Mouse (Mus musculus): ENCODE results near the gene Mat1a.

The Mat1a gene

DNA sequence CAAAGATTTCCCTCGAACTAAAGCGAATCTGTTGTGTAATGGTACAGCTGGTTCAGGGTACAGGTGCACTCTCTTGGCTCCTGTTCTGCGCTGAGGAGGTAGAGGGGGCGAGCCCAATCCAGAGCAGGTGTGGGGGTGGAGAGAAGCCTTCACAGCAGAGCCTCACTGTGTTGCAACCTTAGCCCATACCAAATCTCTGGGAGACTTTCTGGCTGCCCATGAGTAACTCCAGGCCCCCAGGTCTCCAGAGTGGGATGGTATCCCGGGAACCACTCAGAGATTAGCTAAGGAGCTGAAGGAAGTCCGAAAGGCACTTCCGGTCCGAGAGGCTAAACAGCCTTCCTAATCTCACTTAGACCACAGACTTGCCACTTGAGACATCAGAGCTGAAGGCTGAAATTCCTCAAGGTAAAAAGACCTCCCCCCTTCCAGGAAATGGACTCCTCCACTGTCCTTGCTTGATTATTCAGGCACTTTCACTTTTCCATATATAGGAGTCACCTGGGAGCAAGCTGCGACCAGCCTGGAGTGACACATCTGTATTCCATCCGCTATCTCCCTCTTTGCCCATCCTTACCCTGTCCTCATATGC is at the start of gene Mat1a:
TSS of gene Mat1a (plus strand) at position 183 of the 592 bp plus-strand sequence.
- peak; percentile 26 for DNase-seq

DNA sequence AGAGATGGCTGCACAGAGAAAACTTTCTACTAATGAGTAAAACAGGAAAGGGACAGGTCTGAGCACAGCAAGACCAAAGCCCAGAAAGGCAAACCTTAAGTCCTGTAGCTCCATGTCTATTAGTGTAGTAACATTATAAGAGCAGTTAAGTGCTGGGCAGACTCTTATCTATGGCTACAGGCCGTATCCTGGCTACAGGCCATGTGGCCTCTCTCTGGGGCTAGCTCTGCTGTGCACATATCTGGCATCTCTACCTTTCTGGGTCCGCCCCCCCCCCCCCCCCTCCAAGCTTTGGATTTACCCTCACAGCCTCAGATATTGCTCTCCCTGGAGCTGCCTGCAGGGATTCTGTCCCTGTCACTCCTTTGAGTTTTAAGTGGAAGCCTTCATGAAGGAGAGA is 39.7 kb upstream of the Mat1a start:
- peak; percentile 65 for DNase-seq

DNA sequence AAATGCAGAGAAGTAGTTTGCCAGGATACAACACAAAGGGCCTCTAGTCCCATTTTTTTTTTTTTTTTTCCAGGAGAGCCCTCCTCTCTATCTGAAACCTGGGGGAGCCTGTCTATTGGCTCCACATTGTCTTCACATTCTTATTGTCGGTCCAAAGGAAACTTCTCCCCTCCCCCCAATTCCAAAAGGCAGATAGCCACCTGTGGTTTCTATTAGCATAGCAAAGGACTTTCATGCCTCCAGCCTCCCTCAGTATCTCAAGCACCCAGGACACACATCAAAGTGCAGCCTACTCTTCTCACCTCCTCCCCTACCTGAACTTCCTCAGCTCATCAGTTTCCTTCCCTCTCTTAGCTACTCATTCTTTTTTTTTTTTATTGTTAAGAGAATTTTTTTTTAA is 38.4 kb upstream of the Mat1a start:
- DNase-seq: no peak

DNA sequence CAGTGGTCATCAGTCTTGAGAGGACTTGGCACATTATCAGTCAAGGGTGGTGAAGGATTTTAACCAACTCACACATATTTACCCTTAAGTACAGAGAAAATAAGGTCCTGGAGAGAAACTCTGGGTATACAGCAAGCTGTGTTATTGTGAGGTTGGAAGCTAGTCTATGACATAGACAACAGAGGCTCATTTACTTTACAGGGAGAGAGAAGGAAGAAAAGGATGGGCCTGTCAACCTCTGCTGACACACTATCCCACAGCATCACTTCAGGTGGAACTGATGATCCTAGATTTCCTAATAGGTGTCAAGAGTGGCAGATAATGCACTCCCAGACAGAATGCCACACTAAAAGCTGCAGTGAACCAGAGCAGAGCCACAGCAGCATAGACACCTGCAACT is 35.7 kb upstream of the Mat1a start, which contains the start of gene Dydc2:
TSS of gene Dydc2 (minus strand) at position 101 of the 400 bp plus-strand sequence.
- no peak for DNase-seq

DNA sequence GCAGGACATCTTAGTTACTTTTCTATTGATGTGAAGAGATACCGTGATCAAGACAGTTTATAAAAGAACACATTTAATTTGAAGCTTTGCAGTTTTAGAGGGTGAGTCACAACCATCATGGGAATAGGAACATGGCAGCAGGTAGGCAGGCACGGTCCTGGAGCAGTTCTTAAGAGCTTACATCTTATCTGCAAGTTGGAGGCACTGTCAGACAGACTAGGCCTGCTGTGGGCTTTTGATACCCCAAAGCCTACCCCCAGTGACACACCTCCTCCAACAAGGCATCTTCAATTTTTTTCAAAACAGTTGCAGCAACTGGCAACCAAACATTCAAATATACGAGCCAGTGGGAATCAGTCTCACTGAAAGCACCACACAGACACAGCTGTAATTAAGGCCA is 34.5 kb upstream of the Mat1a start:
- peak; percentile 6 for DNase-seq

DNA sequence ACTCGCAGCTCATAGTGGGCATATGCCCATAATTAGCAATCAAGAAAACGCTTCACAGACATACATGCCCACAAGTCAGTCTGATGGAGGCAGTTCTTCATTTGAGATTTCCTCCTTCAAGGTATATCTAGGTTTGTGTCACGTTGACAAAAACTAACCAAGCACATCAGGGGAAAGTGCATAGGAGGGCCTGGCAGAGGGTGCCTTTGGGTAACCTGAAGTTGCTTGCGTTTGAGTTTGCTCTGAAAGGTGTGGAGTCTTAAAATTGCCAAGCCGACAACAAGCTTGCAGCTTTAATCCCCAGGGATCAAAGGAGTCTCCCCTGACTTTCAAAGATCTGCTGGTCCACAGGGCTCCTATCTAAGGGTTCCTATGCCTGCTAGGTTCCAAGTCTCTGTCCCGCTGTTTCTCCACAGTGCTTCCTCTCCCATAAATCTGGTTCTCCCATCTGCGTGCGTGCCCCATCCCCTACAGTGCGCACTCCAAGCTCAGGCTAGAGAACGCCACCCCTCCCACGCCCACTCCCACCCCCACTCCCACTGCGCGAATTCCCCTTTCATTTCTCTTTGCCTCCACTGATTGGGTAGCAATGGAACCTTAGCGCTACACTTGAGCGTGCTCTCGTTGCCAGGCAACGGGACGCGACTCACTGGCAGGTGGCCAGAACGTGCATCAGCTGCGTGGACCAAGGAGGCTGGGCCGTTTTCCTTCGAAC is 32.4 kb upstream of the Mat1a start, which contains the start of gene Dydc1:
TSS of gene Dydc1 (plus strand) at position 683 of the 715 bp plus-strand sequence.
- peak; percentile 49 for DNase-seq

DNA sequence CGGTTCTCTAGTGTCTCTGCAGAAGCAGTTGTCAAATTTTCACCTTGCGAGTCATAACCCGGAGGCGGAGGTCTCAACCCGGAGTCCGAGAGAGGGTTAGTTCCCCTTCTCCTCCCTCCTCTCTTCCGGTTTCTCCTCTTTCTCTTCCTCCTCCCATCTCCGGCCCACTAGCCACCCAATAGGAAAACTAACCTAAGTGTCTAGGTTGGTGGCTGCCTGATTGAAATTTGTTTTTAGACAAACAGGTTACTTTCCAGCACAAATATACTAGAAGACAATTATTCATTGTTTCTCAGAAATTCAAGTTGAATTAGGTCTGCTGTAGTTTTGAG is 31.9 kb upstream of the Mat1a start:
- no peak for DNase-seq

DNA sequence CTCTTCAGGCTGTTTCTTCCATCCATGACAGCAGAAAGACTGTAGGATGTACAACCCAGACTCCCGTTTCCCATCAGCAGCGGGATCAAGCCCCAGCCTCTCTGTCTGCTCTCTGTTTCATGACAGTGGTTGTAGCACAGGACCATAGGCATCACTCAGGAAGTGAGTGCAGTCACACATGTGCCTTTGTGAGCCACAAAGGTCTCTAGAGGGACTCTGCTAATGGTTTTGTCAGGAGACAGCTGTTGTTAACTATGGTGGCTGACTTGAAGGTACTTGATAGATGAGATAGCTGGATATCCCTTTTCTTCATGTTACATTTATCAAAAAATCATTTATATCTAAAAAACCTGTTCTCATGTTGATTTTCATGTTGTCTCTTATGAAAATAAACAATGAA is 22.4 kb upstream of the Mat1a start:
- no peak for DNase-seq

DNA sequence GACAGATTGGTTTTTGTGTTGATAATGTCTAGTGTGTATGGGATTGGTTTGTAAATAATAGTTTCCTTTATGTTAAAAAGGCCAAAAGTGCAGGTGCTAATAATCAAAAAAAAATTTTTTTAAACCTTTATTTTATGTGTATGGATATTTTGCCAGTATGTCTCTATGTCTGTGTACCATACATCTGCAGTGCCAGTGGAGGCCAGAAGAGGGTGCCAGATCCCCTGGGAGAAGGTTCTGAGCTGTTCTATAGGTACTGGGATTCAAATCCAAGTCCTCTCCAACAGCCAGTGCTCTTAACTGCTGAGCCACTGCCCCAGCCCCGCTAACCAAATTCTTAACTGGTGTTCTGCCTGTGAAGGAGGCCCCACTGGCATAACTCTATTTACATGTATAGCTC is 17.3 kb upstream of the Mat1a start:
- DNase-seq: peak; percentile 37

DNA sequence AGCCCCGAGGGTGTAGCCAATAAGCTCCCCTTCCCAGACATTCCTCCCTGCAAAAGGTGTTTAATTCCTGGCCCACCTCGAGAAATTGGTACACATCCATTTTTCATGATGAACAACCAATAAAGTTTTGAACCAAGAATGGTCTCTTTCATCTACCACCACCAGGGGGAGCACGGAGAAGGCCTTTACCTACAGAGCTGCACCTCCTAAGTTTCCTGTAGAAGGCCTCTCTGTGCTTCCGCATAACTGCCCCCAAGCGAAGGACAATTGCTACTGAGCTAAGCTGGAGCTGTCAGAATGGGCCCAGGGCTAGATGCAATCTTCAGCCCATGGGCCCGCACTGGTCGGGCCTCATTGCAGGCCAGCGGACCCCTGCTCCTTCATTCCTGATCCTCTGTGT is 14.1 kb upstream of the Mat1a start:
- DNase-seq: peak; percentile 23

DNA sequence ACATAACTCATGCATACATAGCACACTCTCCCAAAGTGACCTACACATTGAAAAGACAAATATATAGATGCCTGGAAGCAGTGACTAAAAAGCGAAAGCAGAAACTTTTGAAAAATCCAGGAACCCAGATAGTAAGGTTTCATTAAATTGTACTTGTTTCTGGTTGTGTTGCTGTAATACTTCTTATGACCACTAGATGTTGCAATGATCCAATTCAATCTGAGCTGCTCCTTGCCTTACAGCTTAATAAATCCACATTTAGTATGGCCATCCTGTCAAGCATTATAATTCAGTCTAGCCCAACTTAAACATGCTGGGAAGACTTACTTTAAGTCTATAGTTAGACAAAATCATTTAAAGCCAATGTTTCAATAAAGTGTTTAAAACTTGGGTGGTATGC is 10.7 kb upstream of the Mat1a start:
- DNase-seq: no peak

DNA sequence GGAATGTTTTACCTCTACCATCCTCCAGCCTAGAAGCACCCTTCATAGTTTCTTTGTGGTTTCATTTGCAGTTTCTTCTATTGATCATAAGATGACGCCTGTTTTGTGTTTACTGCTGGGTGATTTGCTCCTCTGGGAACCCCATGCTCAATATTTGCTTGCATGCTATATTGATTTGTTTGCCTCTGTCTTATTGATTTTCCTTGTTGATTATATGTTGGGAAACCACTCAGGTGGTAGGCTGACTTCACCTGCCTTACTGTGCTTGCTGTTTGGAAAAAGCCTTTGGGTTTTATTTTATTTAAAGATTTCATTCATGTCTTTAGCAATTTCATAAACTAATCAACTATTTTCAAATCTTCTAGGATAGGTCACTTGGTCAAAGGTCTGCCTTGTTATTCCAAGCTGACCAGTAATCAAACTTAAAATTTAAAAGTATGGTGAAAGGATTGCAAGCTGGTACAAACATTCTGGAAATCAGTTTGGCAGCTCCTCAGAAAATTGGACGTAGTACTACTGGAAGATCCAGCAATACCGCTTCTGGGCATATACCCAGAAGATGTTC is 8.5 kb upstream of the Mat1a start:
- DNase-seq: no peak

DNA sequence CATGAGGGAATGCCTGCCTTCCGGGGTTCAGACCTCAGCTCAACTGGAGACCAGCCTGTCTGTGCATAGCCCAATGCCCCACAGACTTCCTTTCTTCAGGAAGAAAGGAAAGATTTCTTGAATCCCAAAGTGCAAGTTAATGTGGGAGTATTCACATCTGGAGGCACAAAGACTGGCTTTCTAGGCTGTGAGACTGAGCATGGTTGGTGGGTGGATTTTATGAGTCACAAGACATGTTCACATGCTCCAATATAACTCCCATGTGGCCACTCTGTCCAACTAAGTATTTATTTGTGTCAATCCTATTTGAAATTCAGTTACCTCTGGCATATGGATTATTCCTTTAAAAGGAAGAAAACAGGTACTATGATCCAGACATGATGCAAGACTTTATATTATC is 6.1 kb upstream of the Mat1a start:
- DNase-seq: no peak

DNA sequence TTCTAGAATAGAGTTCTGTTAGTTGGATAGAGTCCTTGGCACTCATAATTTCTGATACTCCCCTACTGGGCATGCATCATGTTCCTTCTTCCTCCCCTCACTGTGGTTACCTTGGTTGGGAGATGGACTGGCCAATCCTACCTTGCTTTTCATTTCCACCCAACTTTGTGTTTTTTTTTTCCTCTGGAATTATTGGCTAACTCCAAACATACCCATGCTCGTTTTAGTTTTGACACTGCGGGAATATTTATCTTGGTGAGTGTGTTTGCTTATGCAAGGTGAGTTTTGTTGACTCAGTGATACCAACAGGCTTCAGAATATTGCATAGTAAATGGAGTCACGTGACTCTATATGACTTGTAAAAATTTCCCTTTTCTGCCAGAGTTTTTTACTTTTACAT is 4.1 kb upstream of the Mat1a start:
- no peak for DNase-seq

DNA sequence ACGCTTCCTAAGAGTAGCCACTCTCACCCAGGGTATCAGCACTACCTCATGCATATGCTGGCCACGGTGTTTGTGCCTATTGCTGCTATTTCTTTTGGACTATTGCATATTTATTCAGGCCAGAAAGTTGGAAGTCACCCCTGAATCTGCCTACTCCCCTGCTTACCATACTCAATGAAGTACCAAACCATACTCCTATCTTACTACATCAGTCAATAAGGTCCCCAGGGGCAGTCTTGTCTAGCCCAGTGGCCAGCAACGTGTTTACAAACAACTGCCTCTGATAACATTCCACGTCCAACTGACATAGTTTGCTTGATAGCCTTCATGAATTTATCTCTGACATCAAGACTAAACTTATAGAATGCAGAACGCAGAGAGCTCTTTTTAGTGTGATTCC is 3.6 kb upstream of the Mat1a start:
- DNase-seq: no peak

DNA sequence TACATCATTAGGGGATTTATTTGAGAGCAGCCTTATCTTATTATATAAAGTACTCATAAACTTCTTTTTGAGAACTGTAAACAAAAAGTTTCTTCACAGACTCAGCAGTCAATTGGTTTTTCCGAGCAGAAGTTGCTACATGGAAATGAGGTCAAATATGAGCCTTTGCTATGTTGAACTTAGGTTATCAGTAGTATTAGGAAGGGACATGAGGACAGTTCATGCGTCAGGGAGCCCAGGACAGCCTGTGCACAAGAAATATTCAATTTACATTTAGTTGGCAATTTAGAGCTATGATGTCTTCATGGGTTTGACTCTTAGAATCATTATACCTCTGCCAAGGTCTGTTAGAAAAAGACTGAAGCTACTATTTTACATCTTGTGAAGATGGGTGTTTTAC is 2.6 kb upstream of the Mat1a start:
- no peak for DNase-seq

DNA sequence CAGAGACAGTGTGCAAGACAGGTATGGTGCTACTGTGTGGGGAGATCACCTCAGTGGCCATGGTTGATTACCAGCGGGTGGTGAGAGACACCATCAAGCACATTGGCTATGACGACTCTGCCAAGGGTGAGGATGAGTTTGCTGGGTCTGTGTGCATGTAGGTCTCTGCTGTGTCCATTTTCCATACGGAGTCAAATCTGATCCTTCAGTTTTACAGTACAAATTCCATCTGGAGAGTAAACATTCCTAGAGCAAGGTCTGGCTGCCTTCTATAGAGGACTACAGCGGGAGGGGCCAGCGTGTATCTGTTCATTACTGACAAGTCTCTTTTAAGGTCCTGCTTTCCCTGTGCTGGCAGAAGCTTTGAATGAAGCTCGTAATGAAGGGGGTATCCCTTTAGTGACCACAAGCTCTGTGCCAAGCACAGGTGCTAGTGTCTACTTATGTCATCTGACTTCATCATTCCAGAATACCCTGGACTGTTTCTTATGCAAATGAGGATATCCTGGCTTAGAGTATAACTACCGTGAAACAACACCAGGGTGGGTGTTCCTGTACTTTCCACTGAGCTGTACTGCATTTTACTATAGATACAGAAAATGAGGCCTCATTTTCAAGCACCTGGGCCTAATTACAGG is 6.3 kb downstream of the Mat1a start:
- no peak for DNase-seq

DNA sequence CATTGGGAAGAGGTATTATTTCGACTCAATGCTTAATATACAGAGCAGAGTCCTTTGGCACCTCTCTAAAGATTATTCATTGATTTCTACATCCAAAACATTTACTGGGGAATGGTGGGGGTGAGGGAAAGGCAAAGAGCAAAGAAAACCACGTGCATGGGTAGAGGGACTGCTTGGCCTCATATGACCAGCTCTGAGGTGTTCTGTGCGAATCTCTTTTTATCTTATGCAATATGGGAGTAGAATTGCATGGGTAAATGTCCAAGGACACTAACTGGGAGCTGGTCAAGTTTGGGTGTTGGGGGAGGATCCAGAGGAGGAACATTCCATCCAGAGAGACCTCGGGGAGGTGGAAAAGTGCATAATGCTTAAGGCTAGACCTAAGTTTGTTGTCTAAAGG is 8.1 kb downstream of the Mat1a start:
- no peak for DNase-seq

DNA sequence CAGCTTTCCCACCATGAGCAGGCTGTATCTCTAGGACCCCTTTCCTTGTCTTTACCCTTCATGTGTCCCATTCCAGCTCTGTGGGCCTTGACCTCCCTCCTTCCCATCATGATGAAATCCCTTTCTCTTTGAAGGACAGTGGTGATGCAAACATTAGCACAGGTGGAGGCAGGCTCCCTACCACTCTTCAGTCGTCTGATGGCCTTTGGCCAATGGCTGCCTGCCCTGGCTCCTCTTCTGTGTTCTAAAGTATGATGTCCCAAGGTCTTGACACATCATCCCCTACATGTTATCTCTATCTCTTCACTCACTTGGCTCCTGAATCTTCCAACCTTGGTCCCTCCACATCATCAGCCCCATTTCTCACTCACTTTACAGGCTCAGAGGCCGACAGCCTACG is 11.4 kb downstream of the Mat1a start:
- no peak for DNase-seq

DNA sequence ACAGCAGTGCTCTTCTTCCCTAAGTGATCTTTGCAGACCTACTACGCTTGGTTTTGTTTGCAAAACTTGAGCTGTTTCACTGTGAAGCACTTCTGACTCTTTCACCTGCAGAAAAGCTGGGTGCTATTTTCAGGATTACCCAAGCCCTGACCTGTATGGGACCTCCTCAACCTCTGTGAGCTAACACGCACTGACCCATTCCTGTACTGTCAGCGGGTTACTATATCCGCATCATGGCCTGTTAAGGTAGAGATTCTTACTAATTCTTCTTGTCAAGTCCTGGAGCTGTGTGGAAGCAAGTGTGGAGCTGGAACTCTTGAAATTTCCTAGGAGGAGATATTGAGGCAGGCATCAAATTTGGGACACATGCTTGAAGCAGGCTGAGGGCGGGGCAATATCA is 19.8 kb downstream of the Mat1a start:
- DNase-seq: no peak

DNA sequence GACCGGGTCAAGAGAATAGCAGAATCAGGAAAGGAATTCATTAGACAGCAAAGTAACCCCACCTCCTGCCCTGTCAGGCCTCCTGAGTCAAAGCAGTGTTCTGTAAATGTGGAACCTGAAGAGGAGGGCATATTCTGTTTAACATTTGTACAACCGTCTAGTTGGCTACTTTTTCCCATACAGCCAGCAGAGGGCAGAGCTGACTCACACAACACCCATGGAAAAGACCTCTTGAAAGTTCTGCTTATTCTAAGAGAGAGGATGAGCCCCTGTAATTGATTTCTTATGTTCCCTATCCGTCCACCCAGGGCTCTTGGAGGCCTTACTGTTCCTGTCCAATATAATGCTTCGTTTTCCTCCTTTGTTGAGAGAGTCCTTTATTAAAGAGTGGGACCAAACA is 23.2 kb downstream of the Mat1a start:
- DNase-seq: peak; percentile 30

DNA sequence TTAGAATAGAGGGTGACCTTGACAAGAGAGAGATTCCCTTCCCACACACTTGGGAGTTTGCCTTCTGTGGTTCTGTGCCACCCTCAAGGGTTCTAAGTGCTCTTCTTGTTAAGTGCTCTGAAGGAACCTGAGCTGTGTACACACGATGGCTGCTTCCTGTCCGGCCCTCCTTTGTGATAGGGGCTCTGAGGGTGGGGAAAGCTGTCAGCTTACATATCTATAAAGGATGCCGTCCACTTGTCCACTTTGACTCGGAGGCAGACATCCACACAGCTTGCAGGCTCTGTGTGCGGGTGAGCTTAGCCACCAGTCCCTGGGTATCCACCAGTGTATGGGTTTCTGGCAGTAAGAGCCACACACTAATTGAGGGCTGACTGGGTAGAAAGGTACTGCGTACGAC is 26.7 kb downstream of the Mat1a start, which contains the start of gene Sftpa1:
TSS of gene Sftpa1 (plus strand) at position 243 of the 400 bp plus-strand sequence.
- DNase-seq: no peak

DNA sequence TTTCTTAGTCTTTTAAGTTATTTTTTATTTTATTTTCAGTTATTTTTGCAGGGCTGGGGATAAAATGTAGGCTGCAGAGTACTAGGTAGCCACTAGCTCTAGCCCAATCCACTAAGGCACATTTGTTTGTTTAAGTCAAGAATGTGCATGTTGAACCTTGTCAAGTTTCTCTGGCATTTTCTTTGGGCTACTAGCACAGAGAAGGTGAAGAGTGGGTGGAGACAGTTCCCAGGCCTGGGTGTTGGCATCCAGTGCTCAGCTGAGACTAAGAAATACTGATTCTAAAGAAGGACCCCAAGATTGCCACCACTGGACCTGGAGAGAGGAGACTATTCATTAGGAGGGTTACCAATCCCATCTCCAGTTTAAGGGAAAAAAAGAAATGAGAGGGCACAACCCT is 32.2 kb downstream of the Mat1a start:
- no peak for DNase-seq

DNA sequence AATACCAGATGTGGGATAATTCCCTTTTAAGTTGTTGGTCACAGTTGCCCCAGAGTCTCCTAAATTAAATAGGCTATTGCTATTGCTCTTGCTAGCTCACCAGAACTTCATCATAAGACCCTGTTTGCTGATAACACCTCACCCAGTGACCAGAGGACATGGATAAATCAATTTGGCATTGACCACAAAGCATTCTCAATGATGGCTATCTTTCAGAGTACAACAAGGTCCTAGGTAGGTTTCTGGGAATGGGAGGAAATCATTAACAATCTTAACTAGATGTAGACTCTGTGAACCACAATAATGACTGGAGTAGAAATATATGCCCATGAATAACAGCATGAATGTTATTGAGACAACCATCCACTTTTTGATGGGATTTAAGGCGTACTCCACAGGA is 35.9 kb downstream of the Mat1a start:
- DNase-seq: no peak

Measured in liver (tissue).